Mouse (Mus musculus) forebrain, postnatal 0 days (tissue): ENCODE results near the gene Mycbpap. TPM values are rescaled to one million over a fixed set of nuclear protein-coding genes. Genes with fewer than 3 reads are reported as not detected.

Source experiments
- ATAC-seq: fragments of 200-750 bp; cut with Nextera tagmentation; 2 replicates; pipeline ENCODE4 v1.8.0; 2017; ENCODE audit warnings: mild to moderate bottlenecking, moderate library complexity
- DNase-seq: peaks from one replicate; pipeline ENCODE4 v3.0.0-alpha.2; 2015
- H3K27ac ChIP-seq: fragments of 300-500 bp; sonication (generic); 2 replicates; pipeline ENCODE4 v1.5.1; 2014; ENCODE audit warnings: low read depth, mild to moderate bottlenecking, antibody characterized with exemption, low read length, moderate library complexity, mixed read lengths
- H3K27me3 ChIP-seq: fragments of 300-500 bp; sonication (generic); 2 replicates; pipeline ENCODE4 v1.6.1; 2014; ENCODE audit warnings: mild to moderate bottlenecking, low read length, mixed read lengths; ENCODE audit not compliant: insufficient read depth
- H3K36me3 ChIP-seq: fragments of 300-500 bp; sonication (generic); 2 replicates; pipeline ENCODE4 v1.6.1; 2014; ENCODE audit warnings: mild to moderate bottlenecking, moderate library complexity; ENCODE audit not compliant: insufficient read depth
- H3K4me1 ChIP-seq: fragments of 300-500 bp; sonication (generic); 2 replicates; pipeline ENCODE4 v1.6.1; 2014; ENCODE audit warnings: antibody characterized with exemption; ENCODE audit not compliant: insufficient read depth
- H3K4me2 ChIP-seq: fragments of 300-500 bp; sonication (generic); 2 replicates; pipeline ENCODE4 v1.6.1; 2014; ENCODE audit warnings: low read depth, mild to moderate bottlenecking, moderate library complexity
- H3K4me3 ChIP-seq: fragments of 300-500 bp; sonication (generic); 2 replicates; pipeline ENCODE4 v1.5.1; 2014; ENCODE audit warnings: low read depth, low read length, mixed read lengths
- H3K9ac ChIP-seq: fragments of 300-500 bp; sonication (generic); 2 replicates; pipeline ENCODE4 v1.6.1; 2014; ENCODE audit warnings: mild to moderate bottlenecking
- H3K9me3 ChIP-seq: fragments of 300-500 bp; sonication (generic); 2 replicates; pipeline ENCODE4 v1.6.1; 2016; ENCODE audit warnings: low read length
- CTCF ChIP-seq: sonication (generic); IDR thresholded peaks from 2 replicates; pipeline ENCODE4 v1.5.1; 2016; ENCODE audit warnings: antibody characterized with exemption, control low read depth, low read depth
- WGBS: fragments of 180-500 bp; shearing (Covaris S2); extraction: QIAGEN DNeasy Blood & Tissue Kit; methylation state at CpG from one replicate; pipeline ENCODE4 v1.1.7; 2014; 5-methylcytosine and 5-hydroxymethylcytosine counted together
- polyA plus RNA-seq: library from polyadenylated mRNA; unstranded; fragments of >200 nt; fragmentation: Nextera tagmentation; extraction: Ambion mirVana; gene quantifications from 2 replicates; pipeline ENCODE4 v1.2.1, GENCODE M21; 2015
- total RNA-seq: library from RNA; depleted of rRNA; stranded (reverse); fragments of >200 nt; gene quantifications from 2 replicates; pipeline ENCODE4 v1.2.3, GENCODE M21; 2014

Mycbpap gene
- total and polyA plus RNA-seq, 2 experiments from 2014 or later = 1.7 to 2.1 TPM

- no peak for TF ChIP-seq CTCF
- Histone ChIP-seq H3K4me2 (no peak overlapping the region), H3K4me1 (no peaks in the 10 kb centered on the region), H3K4me3 (no peak overlapping the region), H3K27ac (no peak overlapping the region), H3K27me3 (no peaks in the 10 kb centered on the region), H3K9me3 (no peaks in the 10 kb centered on the region), H3K9ac (no peak overlapping the region), H3K36me3 (no peaks in the 10 kb centered on the region)
- ATAC-seq (no peak), DNase-seq (no peak)
- WGBS = 92% methylated on average over 11 of the region's 11 CpGs
Observed at GRCm38 (mm10) chr11:94482738-94483137, 38.8 kb downstream of the Mycbpap start.

DNA sequence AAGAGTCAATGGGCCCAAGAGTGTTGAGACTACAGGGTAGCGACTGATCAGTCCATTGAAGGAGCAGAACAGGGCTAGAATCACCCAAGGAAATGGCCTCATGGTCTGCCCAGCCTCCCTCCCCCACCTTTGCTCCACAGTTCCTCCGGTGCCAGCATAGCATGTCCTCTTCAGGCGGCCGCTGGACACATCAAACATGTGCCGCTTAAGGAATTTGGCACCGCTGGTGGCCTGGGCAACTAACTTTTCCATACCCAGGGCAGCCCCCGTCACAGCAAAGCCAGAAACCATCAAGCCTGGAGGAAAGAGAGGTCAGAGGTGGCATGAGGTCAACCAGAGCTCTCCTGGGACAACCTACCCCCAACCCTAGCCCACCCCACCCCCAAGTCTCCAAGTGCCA is 39.6 kb downstream of the Mycbpap start:
- 95% methylated on average over 7 of the region's 7 CpGs for WGBS

GRCm38 (mm10) chr11:94480382-94480781 is 41.2 kb downstream of the Mycbpap start:
- H3K4me3 ChIP-seq = no peak overlapping the region
- H3K36me3 ChIP-seq = no peaks in the 10 kb centered on the region
- no peaks in the 10 kb centered on the region for H3K9me3 ChIP-seq
- H3K27ac ChIP-seq = no peak overlapping the region
- no peak overlapping the region for H3K4me2 ChIP-seq
- no peak for ATAC-seq
- no peak for TF ChIP-seq CTCF
- no peak overlapping the region for H3K9ac ChIP-seq
- WGBS = 88% methylated on average over 9 of the region's 9 CpGs
- no peaks in the 10 kb centered on the region; the same call in 1 of the 2 replicates for H3K27me3 ChIP-seq
- no peak for DNase-seq
- H3K4me1 ChIP-seq = peaks cover 4% of the 10 kb centered on the region; the same call in 1 of the 2 replicates

More for the DNA sequence above, 39.6 kb downstream of the Mycbpap start:
- Histone ChIP-seq H3K4me3 (no peak overlapping the region), H3K4me2 (no peak overlapping the region), H3K9me3 (no peaks in the 10 kb centered on the region), H3K36me3 (no peaks in the 10 kb centered on the region), H3K4me1 (no peaks in the 10 kb centered on the region), H3K9ac (no peak overlapping the region), H3K27me3 (no peaks in the 10 kb centered on the region), H3K27ac (no peak overlapping the region)
- ATAC-seq (no peak), DNase-seq (no peak)
- TF ChIP-seq CTCF = no peak

DNA sequence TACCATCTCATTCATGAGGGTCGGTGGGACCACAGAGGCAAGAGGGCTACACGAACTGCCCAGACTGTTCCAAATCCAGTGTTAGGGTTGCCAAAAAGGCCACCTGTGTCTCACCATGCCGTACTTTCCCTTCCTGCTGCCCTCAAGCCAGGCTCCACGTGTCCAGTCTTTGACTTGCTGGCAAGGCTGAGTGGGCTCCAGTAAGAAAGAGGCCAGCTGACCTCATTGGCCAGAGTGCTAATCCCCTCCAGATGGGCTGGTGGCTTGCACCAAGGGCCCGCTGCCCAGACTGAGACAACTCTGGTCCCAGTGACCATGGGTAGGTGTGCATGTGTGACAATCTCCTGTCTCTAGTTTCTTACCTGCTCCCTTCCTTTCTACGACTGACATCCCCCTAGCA is 43.9 kb downstream of the Mycbpap start:
- Histone ChIP-seq H3K9ac (no peak overlapping the region), H3K4me2 (no peak overlapping the region), H3K27ac (no peak overlapping the region), H3K9me3 (no peaks in the 10 kb centered on the region), H3K4me3 (no peak overlapping the region), H3K27me3 (peaks cover 6% of the 10 kb centered on the region), H3K4me1 (peaks cover 4% of the 10 kb centered on the region; the same call in 1 of the 2 replicates), H3K36me3 (no peaks in the 10 kb centered on the region)
- TF ChIP-seq CTCF = no peak
- ATAC-seq = no peak
- WGBS = 74% methylated on average over 6 of the region's 6 CpGs
- no peak for DNase-seq

DNA sequence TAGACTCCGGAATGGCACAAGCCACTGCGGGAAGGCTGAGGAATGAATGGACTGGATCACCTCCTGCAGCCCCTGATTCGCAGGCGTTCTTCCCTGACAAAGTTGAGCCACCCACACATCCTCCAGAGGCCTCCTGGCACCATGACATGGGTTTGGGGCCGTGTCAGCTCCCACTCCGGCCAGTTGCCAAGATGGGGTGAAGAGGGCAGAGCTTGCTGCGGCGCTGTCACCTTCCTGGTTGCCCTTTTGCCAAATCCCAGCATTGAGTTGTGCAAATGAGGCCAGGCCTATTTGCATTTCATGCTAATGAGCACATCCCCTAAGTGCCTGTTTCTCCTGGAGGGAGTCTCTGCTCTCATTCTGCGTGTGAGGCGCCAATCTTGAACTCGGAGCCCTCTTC is 45.8 kb downstream of the Mycbpap start:
- H3K27ac ChIP-seq = no peak overlapping the region
- H3K27me3 ChIP-seq = peaks cover 6% of the 10 kb centered on the region
- H3K4me1 ChIP-seq = peaks cover 13% of the 10 kb centered on the region
- H3K9me3 ChIP-seq = no peaks in the 10 kb centered on the region
- WGBS = 9% methylated on average over 11 of the region's 11 CpGs
- H3K36me3 ChIP-seq = no peaks in the 10 kb centered on the region
- no peak for TF ChIP-seq CTCF
- ATAC-seq (no peak), DNase-seq (no peak)
- H3K4me2 ChIP-seq = peak overlapping the region; percentile 30
- no peak overlapping the region for H3K4me3 ChIP-seq
- no peak overlapping the region for H3K9ac ChIP-seq

DNA sequence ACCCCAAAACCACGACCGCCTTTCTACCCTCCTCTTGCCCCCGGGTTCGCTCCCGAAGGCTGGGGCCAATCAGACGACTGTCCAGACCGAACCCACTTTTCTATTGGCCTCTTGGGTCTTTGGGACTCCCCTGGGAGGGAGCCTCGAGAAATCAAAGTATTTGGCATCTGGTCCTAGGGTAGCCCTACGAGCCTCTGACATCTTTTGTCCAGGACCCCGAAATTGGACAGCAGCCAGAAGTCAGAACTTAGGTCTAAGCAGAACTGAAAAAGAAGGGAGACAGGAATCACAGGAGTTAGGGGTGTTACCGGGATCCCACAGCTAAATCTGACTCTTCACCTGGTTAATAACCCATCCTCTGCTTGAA is 47.0 kb downstream of the Mycbpap start:
- ATAC-seq (no peak; the same call in 1 of the 2 replicates), DNase-seq (no peak)
- H3K4me1 ChIP-seq = peaks cover 17% of the 10 kb centered on the region
- H3K27me3 ChIP-seq = peaks cover 6% of the 10 kb centered on the region
- no peaks in the 10 kb centered on the region for H3K36me3 ChIP-seq
- H3K9ac ChIP-seq = peak overlapping the region; percentile 68; the same call in 1 of the 2 replicates
- 2% methylated on average over 11 of the region's 11 CpGs for WGBS
- peak overlapping the region; percentile 90 for H3K4me2 ChIP-seq
- no peaks in the 10 kb centered on the region for H3K9me3 ChIP-seq
- H3K4me3 ChIP-seq = peak overlapping the region; percentile 72
- no peak for TF ChIP-seq CTCF
- no peak overlapping the region for H3K27ac ChIP-seq

DNA sequence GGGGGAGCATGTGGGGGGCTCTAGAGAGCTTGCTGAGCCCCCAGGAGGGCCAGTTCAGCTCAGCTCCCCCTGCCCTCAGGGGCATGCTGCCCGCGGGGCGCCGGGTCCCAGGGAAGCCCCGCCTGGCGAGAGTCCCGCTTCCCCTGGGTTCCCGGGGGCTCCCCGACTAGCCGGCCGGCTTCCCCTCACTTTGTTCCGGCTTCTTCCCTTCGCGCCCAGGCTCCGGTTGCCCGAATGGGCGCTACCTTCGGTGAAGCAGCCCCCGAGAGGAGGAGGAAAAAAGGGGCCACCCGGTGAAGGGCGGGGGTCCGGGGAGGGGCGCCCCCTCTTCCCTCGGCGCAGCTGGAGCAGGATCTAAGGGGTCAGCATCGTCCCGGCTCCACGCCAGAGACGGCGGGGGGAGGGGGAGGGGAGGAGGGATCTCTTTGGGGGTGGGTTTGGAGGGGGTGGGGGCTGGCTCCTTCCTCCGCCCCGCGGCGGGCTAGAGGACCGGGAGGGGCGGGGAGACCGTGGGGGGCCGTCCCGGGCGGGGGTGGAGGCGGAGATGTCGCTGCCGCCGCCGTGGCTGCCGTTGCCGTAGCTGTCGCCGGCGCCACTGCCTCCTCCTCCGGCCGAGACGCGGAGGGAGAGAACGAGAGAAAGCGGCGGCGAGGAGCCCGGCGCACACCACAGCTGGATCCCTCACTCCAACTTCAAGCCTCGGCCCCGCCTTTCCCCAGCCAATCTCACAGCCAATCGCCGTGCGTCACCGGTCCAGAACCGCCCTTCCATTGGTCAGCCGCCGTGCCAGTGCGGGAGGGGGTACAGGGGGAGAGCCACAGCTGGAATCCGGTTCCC is 47.6 kb downstream of the Mycbpap start, which contains the start of gene Cacna1g:
TSS of gene Cacna1g (minus strand) at position 492 of the 837 bp plus-strand sequence.
- H3K4me3 ChIP-seq = peak within 1 kb of the TSS; percentile 72
- no peaks in the 10 kb centered on the region for H3K36me3 ChIP-seq
- DNase-seq = peak; percentile 90
- WGBS = 2% methylated on average over 52 of the region's 71 CpGs
- peak within 1 kb of the TSS; percentile 90 for H3K4me2 ChIP-seq
- H3K27ac ChIP-seq = peak within 1 kb of the TSS; percentile 60
- peaks cover 6% of the 10 kb centered on the region for H3K27me3 ChIP-seq
- H3K9me3 ChIP-seq = no peaks in the 10 kb centered on the region
- peak within 1 kb of the TSS; percentile 68 for H3K9ac ChIP-seq
- TF ChIP-seq CTCF = no peak
- ATAC-seq = peak; percentile 92
- H3K4me1 ChIP-seq = peaks cover 23% of the 10 kb centered on the region
